Mouse (Mus musculus) cerebellum, adult 11 months (tissue): ENCODE measurements at regions not wholly inside any gene's neighbourhood (a gene's known extent, or its start where the extent isn't known, plus 50 kb on each side); places are given as distances from the start of the nearest gene placed in this dataset.

Experiments
- DNase-seq: peaks from one replicate; pipeline ENCODE4 v3.0.0; 2022

- DNase-seq = no peak
Observed at GRCm38 (mm10) chr9:92865822-92866221, 323.8 kb downstream of the Plod2 start.

GRCm38 (mm10) chr9:92878589-92878988 lies 336.6 kb downstream of the Plod2 start:
- DNase-seq = no peak

- no peak for DNase-seq
Observed at GRCm38 (mm10) chr9:92879812-92880211, 337.8 kb downstream of the Plod2 start.

GRCm38 (mm10) chr9:92882251-92882832 lies 340.3 kb downstream of the Plod2 start:
- no peak for DNase-seq

- no peak for DNase-seq
Observed at GRCm38 (mm10) chr9:92890063-92890462, 348.0 kb downstream of the Plod2 start.

GRCm38 (mm10) chr9:92899733-92900132 lies 357.7 kb downstream of the Plod2 start:
- DNase-seq = no peak

- no peak for DNase-seq
Observed at GRCm38 (mm10) chr9:92907102-92907501, 365.1 kb downstream of the Plod2 start.

- DNase-seq = no peak
Observed at GRCm38 (mm10) chr9:92919396-92919795, 377.4 kb downstream of the Plod2 start.

- DNase-seq = peak; percentile 1
Observed at GRCm38 (mm10) chr9:92930231-92930966, 388.4 kb downstream of the Plod2 start.

- no peak for DNase-seq
Observed at GRCm38 (mm10) chr9:92937802-92938201, 395.8 kb downstream of the Plod2 start.

GRCm38 (mm10) chr9:92950092-92950491 lies 408.1 kb downstream of the Plod2 start:
- peak; percentile 0 for DNase-seq

- no peak for DNase-seq
Observed at GRCm38 (mm10) chr9:92963275-92963674, 421.3 kb downstream of the Plod2 start.

- DNase-seq = no peak
Observed at GRCm38 (mm10) chr9:92991759-92992158, 449.7 kb downstream of the Plod2 start.

GRCm38 (mm10) chr9:92996156-92996555 lies 454.1 kb downstream of the Plod2 start:
- DNase-seq = no peak

GRCm38 (mm10) chr9:93005182-93005953 lies 463.3 kb downstream of the Plod2 start:
- no peak for DNase-seq

GRCm38 (mm10) chr9:93008511-93009302 lies 466.7 kb downstream of the Plod2 start:
- DNase-seq = no peak

GRCm38 (mm10) chr9:93044298-93044912 lies 502.4 kb downstream of the Plod2 start:
- no peak for DNase-seq

GRCm38 (mm10) chr9:93072140-93072539 lies 530.1 kb downstream of the Plod2 start:
- DNase-seq = peak; percentile 1

GRCm38 (mm10) chr9:93083114-93083513 lies 541.1 kb downstream of the Plod2 start:
- no peak for DNase-seq

GRCm38 (mm10) chr9:93098008-93098581 lies 556.1 kb downstream of the Plod2 start:
- no peak for DNase-seq

GRCm38 (mm10) chr9:93130561-93130960 lies 588.5 kb downstream of the Plod2 start:
- DNase-seq = no peak

- DNase-seq = no peak
Observed at GRCm38 (mm10) chr9:93131620-93132200, 589.7 kb downstream of the Plod2 start.
